Mouse (Mus musculus) liver, embryonic 14.5 days (tissue): ENCODE measurements around the gene Tceal3.

Source experiments
- CTCF ChIP-seq: IDR thresholded peaks from 2 replicates; pipeline ENCODE4 v1.5.1; 2016; ENCODE audit warnings: antibody characterized with exemption, low read depth, control low read depth
- EP300 ChIP-seq: IDR thresholded peaks from 2 replicates; pipeline ENCODE4 v1.6.1; 2016; ENCODE audit warnings: antibody characterized with exemption, low read depth

DNA sequence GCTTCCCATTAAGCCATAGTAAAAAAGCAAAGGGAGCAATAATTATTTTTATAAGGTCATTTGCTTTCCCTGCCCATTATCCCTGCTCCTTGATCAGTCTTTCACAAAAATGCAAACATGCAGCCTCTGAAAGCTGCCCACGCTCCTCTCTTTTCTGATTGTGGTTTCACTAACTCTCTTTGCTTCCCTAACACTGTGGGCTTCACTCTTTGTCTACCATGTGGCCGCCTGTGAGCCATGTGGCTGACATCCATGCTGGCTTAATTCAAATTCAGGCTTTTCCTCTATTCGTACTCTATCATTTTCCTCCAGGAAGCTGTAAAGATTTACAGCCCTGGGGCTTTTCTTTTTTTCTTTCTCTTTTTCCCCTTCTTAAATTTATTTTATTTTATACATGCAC is 20.7 kb downstream of the Tceal3 start:
- TF ChIP-seq CTCF = no peak
- TF ChIP-seq EP300 = no peak
